Mouse (Mus musculus) cerebral cortex, adult 2 months (tissue): ENCODE measurements around the gene Amot.

Source experiments
- WGBS: fragments of 180-500 bp; shearing (Covaris S2); methylation state at CpG from one replicate; pipeline ENCODE4 v1.1.7; 2018; 5-methylcytosine and 5-hydroxymethylcytosine counted together

The Amot gene

DNA sequence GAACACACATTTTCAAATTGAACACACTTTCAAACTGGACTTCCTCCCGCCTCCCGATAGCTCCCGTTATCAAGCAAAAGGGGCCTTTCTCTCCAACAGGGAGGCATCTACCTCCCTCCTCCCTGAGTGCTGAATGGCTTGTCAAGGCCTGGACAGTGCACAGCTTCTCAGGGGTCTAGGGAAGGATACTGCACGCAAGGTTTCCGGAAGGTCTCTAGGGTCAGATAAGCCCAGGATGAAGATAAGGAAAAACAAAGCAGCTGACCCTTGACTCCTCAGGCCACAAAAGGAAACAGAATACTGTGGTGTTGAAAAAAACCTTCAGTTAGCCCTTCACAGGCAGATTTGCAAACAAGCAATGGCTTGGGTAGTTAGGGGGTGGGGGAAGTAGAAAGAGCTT lies 22.6 kb downstream of the Amot start:
- 76% methylated on average over 5 of the region's 5 CpGs for WGBS

DNA sequence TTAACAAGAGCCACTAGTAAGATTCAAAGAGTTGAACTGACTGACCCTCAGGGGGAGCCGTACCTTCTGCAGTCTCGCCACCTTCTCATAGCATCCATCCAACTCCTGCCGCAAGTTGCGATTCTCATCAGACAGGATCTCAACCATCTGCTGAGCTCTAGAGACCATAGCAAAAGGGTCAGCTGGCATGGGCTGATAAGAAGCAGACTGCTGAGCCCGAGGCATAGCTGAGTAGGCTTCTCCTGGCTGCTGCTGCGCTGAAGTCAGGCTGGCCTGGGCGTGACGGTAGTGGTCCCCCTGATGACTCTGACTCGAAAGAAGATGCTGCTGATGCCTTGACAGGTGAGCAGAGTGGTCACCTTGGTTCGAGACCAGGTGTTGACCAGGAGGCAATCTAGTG lies 25.0 kb downstream of the Amot start:
- 93% methylated on average over 10 of the region's 10 CpGs for WGBS

GRCm38 (mm10) chrX:145477725-145478194 lies 27.2 kb downstream of the Amot start:
- WGBS: 42% methylated on average over 3 of the region's 3 CpGs

DNA sequence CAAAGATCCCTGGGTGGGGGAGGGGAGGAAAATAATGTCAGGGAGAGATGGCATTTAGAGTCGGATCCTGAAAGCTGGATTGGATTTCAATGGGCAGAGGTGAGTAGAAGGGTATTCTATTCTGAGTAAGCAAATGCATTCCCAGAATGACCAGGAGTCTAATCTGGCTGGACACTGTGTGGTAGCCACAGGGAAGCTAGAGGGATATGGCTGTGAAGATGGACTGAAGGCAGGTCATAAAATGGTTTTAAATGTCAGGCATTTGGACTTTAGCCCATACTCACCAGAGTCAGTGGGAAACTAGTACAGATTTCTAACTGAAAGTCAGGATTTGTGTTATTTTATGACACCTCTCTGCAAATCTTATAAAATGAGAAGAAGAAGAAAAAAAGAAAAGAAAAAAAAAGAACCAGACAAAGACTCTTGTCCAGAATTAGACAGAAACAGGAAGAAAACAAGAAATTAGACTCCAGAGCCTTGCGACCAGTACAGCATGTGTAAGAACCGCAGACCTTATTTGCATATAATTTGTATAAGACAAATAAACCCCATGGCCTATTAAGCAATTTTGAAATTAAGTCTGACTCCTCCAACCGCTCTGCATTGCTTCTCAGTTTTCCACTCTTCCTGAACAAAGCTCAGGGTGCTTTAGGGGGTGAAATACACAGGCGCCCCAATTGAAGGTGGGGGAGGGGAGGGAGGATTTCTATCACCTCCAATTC lies 27.8 kb downstream of the Amot start:
- WGBS: 59% methylated on average over 5 of the region's 5 CpGs

DNA sequence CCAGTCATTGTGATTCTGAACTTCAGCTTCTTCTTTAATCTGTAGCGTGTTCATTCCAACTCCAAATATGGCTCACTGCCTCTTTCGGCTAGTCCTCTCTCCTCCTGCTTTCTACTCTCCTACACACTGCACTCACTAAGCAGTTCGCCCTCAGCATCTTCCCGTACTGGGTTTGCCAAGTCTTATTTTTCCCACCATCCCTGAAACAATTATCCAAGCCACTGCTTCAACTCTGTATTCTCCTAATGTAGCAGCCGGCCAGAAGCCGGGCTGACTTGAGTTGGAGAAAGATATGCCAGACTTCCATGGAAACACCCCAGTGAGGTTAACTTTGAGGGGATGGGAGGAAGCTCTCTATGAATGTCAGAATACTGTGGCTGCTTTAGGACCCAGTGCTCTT lies 36.7 kb downstream of the Amot start:
- WGBS: 48% methylated on average over 6 of the region's 6 CpGs

DNA sequence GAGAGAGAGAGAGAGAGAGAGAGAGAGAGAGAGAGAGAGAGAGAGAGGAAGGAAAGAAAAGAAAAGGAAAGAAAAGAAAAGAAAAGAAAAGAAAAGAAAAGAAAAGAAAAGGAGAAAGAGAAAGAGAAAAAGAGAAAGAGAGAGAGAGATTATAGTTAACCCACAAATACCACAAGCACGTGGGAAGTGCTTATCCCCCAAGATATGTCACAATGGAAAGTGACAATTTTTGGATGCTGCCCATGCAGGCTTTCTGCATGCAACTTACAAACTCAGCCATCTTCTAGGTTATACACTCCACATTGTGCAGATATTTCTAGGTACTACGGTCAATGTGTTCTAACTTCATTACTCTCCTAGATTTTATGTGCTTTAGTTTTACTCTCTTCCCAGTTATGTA lies 41.5 kb downstream of the Amot start:
- 64% methylated on average over 2 of the region's 2 CpGs for WGBS

DNA sequence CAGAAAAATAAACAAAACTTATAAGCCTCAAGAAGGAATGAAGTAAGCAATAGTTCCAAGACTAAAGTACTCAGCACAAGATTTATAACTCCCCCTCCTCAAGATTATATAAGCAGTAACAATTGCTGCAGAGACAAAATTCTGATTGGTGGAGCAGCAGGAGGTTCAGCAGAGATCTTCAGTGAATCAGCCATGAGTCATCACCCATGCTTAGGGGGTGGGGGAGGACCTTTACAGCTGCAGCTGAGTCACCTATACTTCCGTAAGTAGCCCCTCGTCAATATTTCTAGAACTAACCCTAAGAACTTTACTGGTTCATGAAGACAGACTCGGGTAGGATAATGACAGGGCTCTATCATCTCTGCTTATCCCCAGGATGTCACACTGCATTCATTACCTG lies 43.6 kb downstream of the Amot start:
- WGBS: 53% methylated on average over 3 of the region's 3 CpGs

DNA sequence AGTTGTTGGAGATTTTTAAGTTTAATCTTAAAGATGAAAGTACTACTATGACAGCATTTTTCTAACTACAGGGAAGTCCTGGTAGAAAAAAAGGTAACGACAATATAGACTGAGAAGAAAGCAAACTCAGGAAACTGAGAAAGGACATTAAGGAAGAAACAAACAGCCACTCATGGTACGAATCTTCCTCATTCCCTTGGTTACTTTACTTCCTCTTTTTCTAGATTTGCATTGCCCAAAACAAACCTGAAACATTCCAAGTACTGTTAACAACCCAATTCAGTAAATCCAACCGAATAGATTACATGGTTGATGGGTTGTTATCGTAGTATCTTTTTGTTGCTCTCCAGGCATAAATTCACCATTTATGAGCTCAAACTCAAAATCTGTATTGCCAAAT lies 48.7 kb downstream of the Amot start:
- 81% methylated on average over 4 of the region's 4 CpGs for WGBS

DNA sequence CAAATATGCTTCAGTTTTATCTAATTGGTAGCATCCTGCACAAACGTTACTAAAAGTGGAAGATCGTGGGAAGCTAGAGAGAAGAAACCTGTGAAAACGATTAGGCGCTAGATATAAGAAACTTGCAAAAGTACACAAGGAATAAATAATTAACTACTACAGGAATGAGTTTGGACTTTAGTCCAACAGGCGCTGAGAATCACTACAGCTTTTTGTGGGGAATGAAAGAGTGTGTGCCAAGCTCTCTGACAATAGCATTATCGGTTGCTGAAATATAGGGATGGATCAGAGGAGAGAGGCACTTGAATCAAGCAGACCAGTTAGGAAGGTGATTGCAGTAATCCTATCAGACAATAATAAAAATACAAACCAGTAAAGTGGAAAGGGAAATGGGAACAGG lies 49.4 kb downstream of the Amot start:
- 78% methylated on average over 6 of the region's 6 CpGs for WGBS

- WGBS: 70% methylated on average over 4 of the region's 4 CpGs
These were observed 50.2 kb downstream of the Amot start for GRCm38 (mm10) chrX:145454828-145455227.

GRCm38 (mm10) chrX:145441526-145441925 lies 63.5 kb downstream of the Amot start:
- 100% methylated on average over 2 of the region's 2 CpGs for WGBS

- 80% methylated on average over 4 of the region's 4 CpGs for WGBS
These were observed 71.3 kb downstream of the Amot start for GRCm38 (mm10) chrX:145433652-145434051.

DNA sequence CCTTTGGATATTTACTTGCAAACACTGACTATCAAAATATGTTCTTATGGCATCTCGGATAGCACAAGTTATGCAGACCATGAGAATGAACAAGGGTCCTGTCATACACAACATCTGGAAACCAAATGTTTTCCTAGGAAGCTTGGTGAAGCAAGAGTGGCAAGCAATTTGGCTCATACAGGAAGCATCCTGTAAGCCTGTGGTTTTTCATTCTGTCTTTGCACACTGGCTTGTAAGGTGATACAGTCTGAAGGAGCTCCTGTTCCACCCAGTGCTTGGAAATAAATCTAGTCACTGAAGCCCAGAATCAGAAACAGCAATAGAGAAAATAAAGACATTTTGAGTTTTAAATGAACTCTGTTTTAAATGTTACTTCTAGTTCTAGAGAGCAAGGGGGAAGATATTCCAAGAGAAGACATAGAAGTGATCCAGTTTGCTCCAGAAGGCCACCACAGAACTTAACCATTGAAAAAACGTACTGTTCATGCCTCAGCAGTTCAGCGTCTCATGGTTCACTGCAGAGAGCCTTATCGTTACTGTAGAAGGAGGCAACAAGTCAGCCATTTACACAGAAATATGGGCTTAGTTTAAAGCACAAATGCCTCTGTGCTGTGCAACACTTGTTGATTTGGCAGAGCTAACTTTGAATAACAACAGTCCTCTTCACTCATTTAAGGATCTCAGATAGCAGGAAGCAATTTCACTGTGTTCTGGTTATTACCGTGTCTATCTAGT lies 74.0 kb downstream of the Amot start:
- WGBS: 83% methylated on average over 5 of the region's 5 CpGs

DNA sequence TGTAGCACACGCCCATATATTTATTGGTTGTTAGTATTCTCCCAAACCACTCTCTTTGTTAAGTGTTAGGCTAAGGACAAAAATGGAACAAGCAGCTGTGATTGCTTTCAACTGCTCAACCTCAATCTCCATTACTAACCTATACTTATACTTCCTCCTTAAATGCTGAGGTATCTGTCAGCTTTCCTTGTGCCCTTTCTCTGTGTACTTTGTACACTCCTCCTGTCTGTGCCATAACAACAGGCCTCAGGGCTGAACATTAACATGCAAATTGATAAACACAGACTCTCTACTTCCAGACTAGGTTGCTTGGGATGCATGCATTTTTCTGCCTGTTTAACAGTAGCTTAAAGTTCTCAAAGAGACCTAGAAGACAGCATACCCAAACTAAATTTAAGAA lies 76.2 kb downstream of the Amot start:
- WGBS: 89% methylated on average over 1 of the region's 1 CpGs

GRCm38 (mm10) chrX:145424026-145424425 lies 81.0 kb downstream of the Amot start:
- 56% methylated on average over 2 of the region's 2 CpGs for WGBS

DNA sequence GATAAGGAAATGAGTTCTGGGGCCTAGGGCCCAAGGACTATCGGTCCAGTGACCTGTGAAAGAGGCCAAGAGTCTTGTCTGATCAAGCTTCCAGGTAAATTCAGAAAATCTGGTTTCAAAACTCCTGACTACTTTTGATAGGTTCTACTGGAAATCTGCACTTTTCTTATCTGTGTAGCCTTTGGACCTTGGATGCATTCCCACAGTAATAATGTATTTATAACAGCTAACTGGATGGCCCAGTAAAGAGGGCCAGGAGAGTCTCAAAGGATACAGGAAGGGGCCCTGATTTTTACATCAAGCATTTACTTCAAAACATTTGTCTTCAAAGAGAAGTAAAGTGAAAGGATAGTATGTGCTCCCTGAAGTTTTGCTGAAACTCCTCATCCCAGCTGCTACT lies 90.7 kb downstream of the Amot start:
- 85% methylated on average over 1 of the region's 1 CpGs for WGBS

DNA sequence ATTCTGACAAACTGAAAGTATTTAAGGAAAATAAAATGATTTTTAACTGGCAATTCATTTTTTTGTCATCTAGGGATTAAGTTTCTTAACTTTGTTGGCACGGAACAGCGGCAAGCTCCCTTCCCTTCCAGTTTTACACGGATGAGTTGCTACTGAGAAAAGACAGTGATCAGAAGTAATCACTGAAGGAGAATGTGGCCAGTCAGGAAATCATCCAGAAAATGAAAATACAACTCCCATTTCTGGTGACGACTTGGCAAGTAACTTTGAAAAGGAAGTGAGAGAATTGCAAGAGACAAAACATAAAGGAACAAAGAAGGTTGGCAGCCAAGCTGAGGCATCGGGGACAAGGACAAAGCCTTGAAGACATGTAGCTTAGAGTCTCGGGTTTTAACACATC lies 93.6 kb downstream of the Amot start:
- WGBS: 33% methylated on average over 6 of the region's 6 CpGs

- WGBS: 63% methylated on average over 4 of the region's 4 CpGs
These were observed 98.9 kb downstream of the Amot start for GRCm38 (mm10) chrX:145406052-145406451.

GRCm38 (mm10) chrX:145401926-145402325 lies 103.1 kb downstream of the Amot start:
- WGBS: 86% methylated on average over 3 of the region's 3 CpGs

DNA sequence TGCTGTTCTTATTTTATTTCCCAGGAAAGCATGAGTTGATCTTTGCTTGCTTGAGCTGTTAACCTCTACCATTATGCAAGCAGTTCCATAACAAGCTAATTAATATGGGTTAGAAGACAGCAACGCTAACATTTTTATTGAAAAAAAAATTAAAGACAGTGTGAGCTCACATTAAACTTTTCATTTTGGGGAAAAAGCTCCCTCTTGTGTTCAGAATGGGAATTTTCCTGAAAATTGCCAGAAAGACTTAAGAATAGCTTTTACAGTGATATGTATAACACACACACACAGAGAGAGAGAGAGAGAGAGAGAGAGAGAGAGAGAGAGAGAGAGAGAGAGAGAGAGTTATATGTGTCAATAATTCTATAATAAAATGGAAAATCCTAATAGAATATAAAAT lies 105.7 kb downstream of the Amot start:
- WGBS: 0% methylated on average over 1 of the region's 1 CpGs
